Mouse (Mus musculus): Measurements from ENCODE around the gene Gsta3. TPM values are rescaled to one million over a fixed set of nuclear protein-coding genes. Genes with fewer than 3 reads are reported as not detected.

The Gsta3 gene
- polyA plus RNA-seq, 1 experiment from 2014 or later, result 0.24 TPM

GRCm38 (mm10) chr1:21235359-21235758, 5.0 kb upstream of the Gsta3 start:
- H3K36me3 ChIP-seq, result no peaks in the 10 kb centered on the region
- no peaks in the 10 kb centered on the region for H3K9me3 ChIP-seq
- no peak overlapping the region for H3K4me3 ChIP-seq
- no peaks in the 10 kb centered on the region for H3K27me3 ChIP-seq
- no peak overlapping the region for H3K27ac ChIP-seq (replicated peaks)
- H3K4me2 ChIP-seq (replicated peaks), result no peak overlapping the region
- peaks cover 3% of the 10 kb centered on the region; the same call in 1 of the 2 replicates for H3K4me1 ChIP-seq
- WGBS, result 88% methylated on average over 6 of the region's 6 CpGs
- no peak overlapping the region for H3K9ac ChIP-seq (replicated peaks)
- no peak for ATAC-seq (ENCODE audit: low FRiP score, low read depth)

GRCm38 (mm10) chr1:21241096-21241495, 707 bp downstream of the Gsta3 start:
- Histone ChIP-seq H3K27me3 (no peaks in the 10 kb centered on the region), H3K4me3 (no peak overlapping the region), H3K27ac (replicated peaks) (no peak overlapping the region), H3K4me1 (no peaks in the 10 kb centered on the region), H3K36me3 (no peaks in the 10 kb centered on the region), H3K9me3 (no peaks in the 10 kb centered on the region), H3K9ac (replicated peaks) (no peak overlapping the region), H3K4me2 (replicated peaks) (no peak overlapping the region)
- ATAC-seq (ENCODE audit: low FRiP score, low read depth), result no peak
- 82% methylated on average over 1 of the region's 1 CpGs for WGBS

GRCm38 (mm10) chr1:21244290-21244960, 4.0 kb downstream of the Gsta3 start:
- no peak overlapping the region for H3K27ac ChIP-seq (replicated peaks)
- H3K36me3 ChIP-seq, result no peaks in the 10 kb centered on the region
- H3K4me2 ChIP-seq (replicated peaks), result no peak overlapping the region
- H3K9me3 ChIP-seq, result no peaks in the 10 kb centered on the region
- no peaks in the 10 kb centered on the region for H3K27me3 ChIP-seq
- 78% methylated on average over 4 of the region's 4 CpGs for WGBS
- H3K9ac ChIP-seq (replicated peaks), result no peak overlapping the region
- H3K4me3 ChIP-seq, result no peak overlapping the region
- no peak for ATAC-seq (ENCODE audit: low FRiP score, low read depth)
- H3K4me1 ChIP-seq, result no peaks in the 10 kb centered on the region

GRCm38 (mm10) chr1:21246136-21246535, 5.7 kb downstream of the Gsta3 start:
- no peaks in the 10 kb centered on the region for H3K4me1 ChIP-seq
- H3K9ac ChIP-seq (replicated peaks), result no peak overlapping the region
- no peak overlapping the region for H3K4me3 ChIP-seq
- no peak overlapping the region for H3K27ac ChIP-seq (replicated peaks)
- no peaks in the 10 kb centered on the region for H3K27me3 ChIP-seq
- H3K4me2 ChIP-seq (replicated peaks), result no peak overlapping the region
- no peaks in the 10 kb centered on the region for H3K9me3 ChIP-seq
- WGBS, result 63% methylated on average over 3 of the region's 3 CpGs
- no peaks in the 10 kb centered on the region for H3K36me3 ChIP-seq
- no peak for ATAC-seq (ENCODE audit: low FRiP score, low read depth)

- H3K9ac ChIP-seq (replicated peaks), result no peak overlapping the region
- no peak for ATAC-seq (ENCODE audit: low FRiP score, low read depth)
- H3K9me3 ChIP-seq, result no peaks in the 10 kb centered on the region
- H3K27ac ChIP-seq (replicated peaks), result no peak overlapping the region
- no peak overlapping the region for H3K4me2 ChIP-seq (replicated peaks)
- H3K27me3 ChIP-seq, result no peaks in the 10 kb centered on the region
- H3K4me3 ChIP-seq, result no peak overlapping the region
- H3K36me3 ChIP-seq, result no peaks in the 10 kb centered on the region
- H3K4me1 ChIP-seq, result no peaks in the 10 kb centered on the region
Observed at GRCm38 (mm10) chr1:21247896-21248295, 7.5 kb downstream of the Gsta3 start.

- no peak overlapping the region for H3K4me3 ChIP-seq
- H3K27ac ChIP-seq (replicated peaks), result no peak overlapping the region
- 92% methylated on average over 9 of the region's 9 CpGs for WGBS
- no peak overlapping the region for H3K9ac ChIP-seq (replicated peaks)
- H3K27me3 ChIP-seq, result no peaks in the 10 kb centered on the region
- H3K4me1 ChIP-seq, result no peaks in the 10 kb centered on the region
- no peaks in the 10 kb centered on the region for H3K36me3 ChIP-seq
- no peak overlapping the region for H3K4me2 ChIP-seq (replicated peaks)
- no peak for ATAC-seq (ENCODE audit: low FRiP score, low read depth)
- H3K9me3 ChIP-seq, result no peaks in the 10 kb centered on the region
Observed at GRCm38 (mm10) chr1:21248560-21249390, 8.4 kb downstream of the Gsta3 start.

- H3K4me2 ChIP-seq (replicated peaks), result no peak overlapping the region
- H3K27ac ChIP-seq (replicated peaks), result no peak overlapping the region
- H3K27me3 ChIP-seq, result no peaks in the 10 kb centered on the region
- 31% methylated on average over 6 of the region's 6 CpGs for WGBS
- ATAC-seq (ENCODE audit: low FRiP score, low read depth), result no peak
- H3K9ac ChIP-seq (replicated peaks), result no peak overlapping the region
- no peak overlapping the region for H3K4me3 ChIP-seq
- H3K36me3 ChIP-seq, result no peaks in the 10 kb centered on the region
- no peaks in the 10 kb centered on the region for H3K9me3 ChIP-seq
- no peaks in the 10 kb centered on the region for H3K4me1 ChIP-seq
Observed at GRCm38 (mm10) chr1:21251661-21252060, 11.3 kb downstream of the Gsta3 start.

GRCm38 (mm10) chr1:21252566-21253302, 12.3 kb downstream of the Gsta3 start:
- Histone ChIP-seq H3K4me3 (no peak overlapping the region), H3K9ac (replicated peaks) (no peak overlapping the region), H3K27ac (replicated peaks) (no peak overlapping the region), H3K9me3 (no peaks in the 10 kb centered on the region), H3K36me3 (no peaks in the 10 kb centered on the region), H3K4me1 (no peaks in the 10 kb centered on the region), H3K4me2 (replicated peaks) (no peak overlapping the region), H3K27me3 (no peaks in the 10 kb centered on the region)
- WGBS, result 88% methylated on average over 10 of the region's 10 CpGs
- ATAC-seq (ENCODE audit: low FRiP score, low read depth), result no peak

- Histone ChIP-seq H3K4me3 (no peak overlapping the region), H3K36me3 (no peaks in the 10 kb centered on the region), H3K27ac (replicated peaks) (no peak overlapping the region), H3K9ac (replicated peaks) (no peak overlapping the region), H3K27me3 (no peaks in the 10 kb centered on the region), H3K4me1 (no peaks in the 10 kb centered on the region), H3K9me3 (no peaks in the 10 kb centered on the region), H3K4me2 (replicated peaks) (no peak overlapping the region)
- ATAC-seq (ENCODE audit: low FRiP score, low read depth), result no peak
- 79% methylated on average over 1 of the region's 1 CpGs for WGBS
Observed at GRCm38 (mm10) chr1:21253303-21253650, 12.9 kb downstream of the Gsta3 start.

- Histone ChIP-seq H3K4me2 (replicated peaks) (no peak overlapping the region), H3K4me1 (no peaks in the 10 kb centered on the region), H3K4me3 (no peak overlapping the region), H3K9ac (replicated peaks) (no peak overlapping the region), H3K9me3 (no peaks in the 10 kb centered on the region), H3K36me3 (no peaks in the 10 kb centered on the region), H3K27ac (replicated peaks) (no peak overlapping the region), H3K27me3 (no peaks in the 10 kb centered on the region)
- ATAC-seq (ENCODE audit: low FRiP score, low read depth), result no peak
- WGBS, result 73% methylated on average over 4 of the region's 4 CpGs
Observed at GRCm38 (mm10) chr1:21253856-21254255, 13.5 kb downstream of the Gsta3 start.

GRCm38 (mm10) chr1:21255625-21256345, 15.4 kb downstream of the Gsta3 start:
- 92% methylated on average over 7 of the region's 7 CpGs for WGBS
- no peak overlapping the region for H3K4me2 ChIP-seq (replicated peaks)

GRCm38 (mm10) chr1:21256391-21256790, 16.0 kb downstream of the Gsta3 start:
- Histone ChIP-seq H3K9ac (replicated peaks) (no peak overlapping the region), H3K4me3 (no peak overlapping the region), H3K9me3 (no peaks in the 10 kb centered on the region), H3K4me2 (replicated peaks) (no peak overlapping the region), H3K4me1 (no peaks in the 10 kb centered on the region), H3K27ac (replicated peaks) (no peak overlapping the region), H3K27me3 (no peaks in the 10 kb centered on the region), H3K36me3 (no peaks in the 10 kb centered on the region)
- ATAC-seq (ENCODE audit: low FRiP score, low read depth), result no peak
- WGBS, result 64% methylated on average over 3 of the region's 3 CpGs

More at GRCm38 (mm10) chr1:21255625-21256345, 15.4 kb downstream of the Gsta3 start:
- Histone ChIP-seq H3K9ac (replicated peaks) (no peak overlapping the region), H3K27ac (replicated peaks) (no peak overlapping the region), H3K36me3 (no peaks in the 10 kb centered on the region), H3K9me3 (no peaks in the 10 kb centered on the region), H3K4me3 (no peak overlapping the region), H3K4me1 (no peaks in the 10 kb centered on the region), H3K27me3 (no peaks in the 10 kb centered on the region)
- ATAC-seq (ENCODE audit: low FRiP score, low read depth), result no peak

All from midbrain, embryonic 12.5 days (tissue).